Mouse (Mus musculus): ENCODE measurements around the gene Tmem167.
"Not testable (repeated sequence)": the region's sequence is repeated elsewhere in the genome, so short reads cannot be mapped to it uniquely, and the experiment has no call there.

Tmem167 gene

DNA sequence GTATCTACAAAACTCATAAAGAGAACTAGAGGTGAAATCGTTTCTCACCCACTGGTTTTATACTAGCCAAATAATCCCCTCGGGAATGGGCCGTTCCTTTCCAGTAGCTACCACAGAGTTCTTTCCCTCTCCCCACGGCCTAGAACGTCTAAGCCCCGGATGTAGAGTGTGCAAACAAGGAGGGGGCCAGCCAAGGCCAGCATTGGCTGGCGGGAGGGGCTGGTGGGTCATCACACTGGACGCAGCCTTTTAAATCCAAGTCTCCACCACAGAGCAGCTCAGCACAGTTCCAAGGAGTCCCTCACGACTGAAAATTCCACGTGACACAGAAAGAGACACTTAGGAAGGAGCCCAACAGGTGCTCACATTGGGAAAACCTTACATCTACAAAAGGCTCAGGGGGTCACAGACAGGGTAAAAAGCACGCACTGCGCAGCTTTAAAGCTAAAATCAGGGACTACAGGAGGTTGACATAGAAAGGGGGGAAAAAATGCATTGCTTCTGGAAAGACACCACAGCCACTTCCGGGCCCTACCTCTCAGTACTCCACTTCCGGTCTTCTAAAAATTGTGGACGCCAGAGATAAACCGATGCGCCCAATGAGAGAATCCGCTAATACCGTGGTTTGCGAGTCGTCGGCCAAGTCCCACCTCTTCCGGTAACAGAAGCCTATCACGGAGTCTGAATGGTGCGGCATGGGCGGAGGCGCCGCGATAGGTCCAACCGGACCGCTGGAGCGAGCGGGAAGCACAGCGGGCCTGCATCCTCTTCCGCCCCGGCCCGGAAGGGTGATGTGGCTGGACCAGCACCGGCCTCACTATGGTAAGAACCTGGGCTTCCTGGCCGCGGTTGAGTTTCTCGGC, at the start of gene Tmem167, which contains the start of gene Xrcc4:
Gene Tmem167, plus strand, starts transcription at position 162 of the 863 bp plus-strand sequence.
Gene Xrcc4, minus strand, starts transcription at position 647 of the 863 bp plus-strand sequence.
- peak; percentile 95 for DNase-seq (ENCODE audit: low read depth, low spot score)

- no peak for DNase-seq (ENCODE audit: low read depth, low spot score)
These were observed 49.3 kb upstream of the Tmem167 start for GRCm38 (mm10) chr13:90039613-90040012.

DNA sequence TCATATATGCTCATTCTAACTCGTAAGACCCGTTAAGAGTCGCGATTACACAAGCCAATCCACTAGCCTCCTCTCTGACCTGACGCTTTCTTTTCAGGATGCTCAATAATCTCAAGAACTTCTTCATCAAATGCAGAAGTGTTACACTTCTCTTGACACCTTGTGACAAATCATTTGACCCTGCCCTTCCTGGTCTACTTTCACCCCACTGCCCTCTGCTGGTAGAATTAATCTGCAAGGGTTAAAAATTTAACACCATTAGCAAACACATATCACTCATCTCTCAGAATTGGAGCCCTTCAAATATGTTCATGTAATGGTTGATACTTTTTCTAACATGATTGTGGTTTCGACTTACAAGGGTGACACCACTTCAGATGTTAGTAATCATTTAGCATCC, 37.2 kb upstream of the Tmem167 start:
- DNase-seq (ENCODE audit: low read depth, low spot score) = peak; percentile 30

DNA sequence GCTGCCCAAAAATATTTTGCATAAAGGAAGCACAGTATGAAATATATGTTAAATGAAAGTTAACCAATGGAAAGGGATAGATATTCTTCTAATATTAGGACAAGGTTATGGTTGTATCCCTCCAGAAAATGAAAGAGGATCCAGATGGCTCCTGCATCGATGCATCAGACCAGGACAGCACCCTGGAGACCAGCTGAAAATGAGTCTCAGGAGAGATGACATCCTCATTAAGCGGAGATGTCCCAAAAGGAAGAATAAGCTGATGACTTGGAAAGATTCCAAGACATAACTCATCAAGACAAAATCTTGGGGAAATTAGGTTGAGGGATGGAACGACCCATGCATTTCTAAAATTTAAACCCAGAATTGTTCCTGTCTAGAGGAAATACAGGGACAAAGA, 36.5 kb upstream of the Tmem167 start:
- no peak for DNase-seq (ENCODE audit: low read depth, low spot score)

DNA sequence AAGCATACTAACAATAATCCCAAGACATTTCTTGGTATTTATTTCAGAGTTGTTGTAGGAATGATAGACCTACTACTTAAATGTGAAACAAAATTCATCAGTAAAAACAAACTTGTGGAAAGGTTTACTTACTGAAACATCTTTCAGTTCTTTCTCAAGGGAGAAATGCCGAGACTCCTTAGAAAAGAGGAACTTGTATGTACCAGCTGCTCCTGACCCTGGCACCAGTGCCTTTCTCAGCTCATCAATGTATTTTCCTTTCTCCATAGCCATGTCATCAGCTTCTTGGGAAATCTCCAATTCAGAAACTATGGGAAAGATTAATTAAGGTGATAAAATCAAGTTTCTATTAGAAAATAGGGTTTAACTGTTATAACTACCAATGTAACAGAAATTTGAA, 27.0 kb upstream of the Tmem167 start:
- no peak for DNase-seq (ENCODE audit: low read depth, low spot score)

DNA sequence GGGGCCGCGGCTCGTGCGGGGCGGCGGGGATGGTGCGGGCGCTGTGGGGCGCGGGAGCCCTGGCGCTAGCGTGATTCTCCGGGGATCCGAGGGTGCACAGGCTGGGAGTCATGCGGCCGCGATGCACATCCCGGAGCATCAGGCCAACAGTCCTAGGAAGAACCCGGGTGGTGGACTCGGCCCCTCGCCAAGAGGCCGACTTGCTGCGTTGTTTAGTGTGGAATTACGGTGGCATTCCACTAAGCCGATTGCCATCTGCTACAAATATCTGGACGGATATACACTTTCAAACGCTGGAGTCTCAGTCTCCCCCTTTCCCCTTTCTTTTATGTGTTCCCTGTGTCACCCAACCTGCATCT, 881 bp downstream of the Tmem167 start:
- DNase-seq (ENCODE audit: low read depth, low spot score) = no peak

GRCm38 (mm10) chr13:90101514-90101913, 12.6 kb downstream of the Tmem167 start:
- no peak for DNase-seq (ENCODE audit: low read depth, low spot score)

DNA sequence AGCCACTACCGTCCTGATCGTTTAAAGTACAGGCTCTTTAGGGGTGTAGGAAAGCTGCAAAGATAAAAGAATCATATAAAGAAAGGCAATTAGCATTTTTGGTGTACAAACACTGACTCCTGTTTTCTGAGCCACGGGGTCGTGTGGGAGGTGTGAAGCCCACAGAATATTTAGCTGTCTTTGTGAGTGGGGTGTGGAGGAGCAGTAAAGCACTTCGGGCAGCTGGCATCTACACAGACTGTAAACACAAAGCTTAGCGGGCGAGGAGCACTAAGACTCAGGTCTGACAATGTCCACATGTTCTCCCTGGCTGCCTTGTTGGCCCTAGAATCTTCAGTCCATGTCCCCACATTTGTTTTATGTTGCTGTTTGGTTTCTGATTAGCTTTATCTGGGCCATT, 17.2 kb downstream of the Tmem167 start:
- no peak for DNase-seq (ENCODE audit: low read depth, low spot score)

DNA sequence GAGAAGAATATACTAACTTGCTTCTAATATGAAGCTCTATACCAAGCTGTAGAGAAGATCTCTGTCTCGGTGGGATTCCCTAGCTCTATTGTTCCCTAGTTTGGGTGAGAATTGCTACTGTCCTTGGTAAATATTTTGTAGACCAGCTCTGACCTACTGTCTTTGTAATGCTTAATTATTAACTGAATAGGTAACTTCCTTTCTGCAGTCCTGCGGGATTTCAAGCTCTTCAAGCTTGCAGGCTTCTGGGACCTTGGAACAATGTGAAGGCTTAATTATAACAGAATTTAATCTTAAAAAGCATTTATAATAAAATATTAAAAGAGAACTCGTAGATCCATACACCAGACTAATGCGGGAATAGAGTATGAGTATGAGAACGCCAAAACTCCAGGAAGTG, 19.8 kb downstream of the Tmem167 start:
- not testable (repeated sequence) for DNase-seq (ENCODE audit: low read depth, low spot score)

DNA sequence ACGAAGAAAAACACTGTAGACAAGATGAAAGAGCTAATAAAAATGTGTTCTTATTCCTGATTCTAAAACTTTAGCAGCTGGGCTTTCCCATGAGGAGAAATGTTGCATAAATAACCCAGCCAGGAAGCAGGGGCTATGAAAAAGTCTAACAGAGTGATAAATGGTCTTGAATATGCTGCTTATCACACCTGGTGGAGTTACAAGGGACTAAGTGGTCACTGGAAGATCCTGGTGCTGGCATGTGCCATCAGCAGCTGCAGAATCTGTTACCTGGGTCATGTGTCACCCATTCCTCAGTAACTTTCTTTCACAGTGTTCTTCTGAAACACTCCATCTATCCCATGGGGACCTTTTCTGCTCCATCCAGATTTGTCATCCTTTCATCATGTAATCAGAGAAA, 22.8 kb downstream of the Tmem167 start:
- no peak for DNase-seq (ENCODE audit: low read depth, low spot score)

DNA sequence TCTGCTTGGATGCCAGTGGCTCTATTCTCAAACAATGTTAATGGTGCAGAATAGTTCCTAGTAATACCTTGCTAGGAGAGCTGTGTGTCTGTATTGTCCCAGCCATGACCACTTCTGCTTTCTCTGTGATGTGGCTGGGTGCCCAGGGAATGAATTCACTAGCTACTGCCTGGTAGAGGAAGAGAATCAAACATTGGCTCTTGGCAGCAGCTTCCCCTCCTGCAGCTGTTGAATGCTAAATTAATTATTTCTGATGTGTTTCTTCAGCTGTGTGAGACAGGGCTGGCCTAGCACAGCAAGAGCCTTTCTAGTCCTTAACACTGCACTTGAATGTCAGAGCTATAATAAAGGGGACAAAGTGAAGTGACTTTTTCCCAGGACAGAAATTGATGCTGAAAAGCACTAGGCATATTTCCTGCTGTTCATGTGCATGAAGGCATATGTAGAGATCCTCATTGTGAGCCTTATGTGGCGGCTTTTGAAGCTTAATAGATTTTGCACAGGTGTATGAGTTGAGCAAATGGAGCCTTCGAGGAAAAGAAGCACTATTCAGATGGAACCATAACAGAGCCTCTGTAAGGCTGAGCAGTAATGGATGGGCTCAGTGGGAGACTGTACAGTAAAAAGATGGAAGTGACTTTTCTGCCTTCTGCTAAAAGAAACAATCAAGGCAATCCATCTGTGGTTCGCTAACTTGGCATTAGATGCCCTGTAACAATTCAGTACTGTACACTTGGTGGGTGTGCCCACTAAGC, 47.4 kb downstream of the Tmem167 start:
- no peak for DNase-seq (ENCODE audit: low read depth, low spot score)

- no peak for DNase-seq (ENCODE audit: low read depth, low spot score)
These were observed 52.8 kb downstream of the Tmem167 start for GRCm38 (mm10) chr13:90141681-90142080.

GRCm38 (mm10) chr13:90143245-90143644, 54.3 kb downstream of the Tmem167 start:
- DNase-seq (ENCODE audit: low read depth, low spot score) = no peak

DNA sequence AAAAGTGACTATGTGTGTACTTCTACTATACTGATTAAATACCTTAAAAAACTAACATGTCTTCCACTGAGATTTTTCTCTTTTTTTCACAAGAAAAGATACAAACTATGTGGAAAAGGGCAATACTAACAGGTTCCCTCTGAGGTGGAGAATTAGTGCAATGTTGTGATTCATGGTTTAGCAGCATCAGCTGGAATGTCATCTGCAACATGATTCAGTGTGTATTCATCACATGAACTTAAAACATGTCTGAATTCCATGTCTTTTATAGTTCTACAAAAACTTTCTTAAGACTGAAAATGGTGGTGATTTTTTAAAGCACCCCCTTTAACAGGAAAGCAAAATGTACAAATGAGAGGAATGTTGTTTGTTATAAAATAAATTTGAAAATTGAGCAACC, 63.0 kb downstream of the Tmem167 start:
- no peak for DNase-seq (ENCODE audit: low read depth, low spot score)

- no peak for DNase-seq (ENCODE audit: low read depth, low spot score)
These were observed 63.8 kb downstream of the Tmem167 start for GRCm38 (mm10) chr13:90152536-90153273.

GRCm38 (mm10) chr13:90164147-90164546, 75.2 kb downstream of the Tmem167 start:
- no peak for DNase-seq (ENCODE audit: low read depth, low spot score)

GRCm38 (mm10) chr13:90167044-90167443, 78.1 kb downstream of the Tmem167 start:
- DNase-seq (ENCODE audit: low read depth, low spot score) = no peak

- no peak for DNase-seq (ENCODE audit: low read depth, low spot score)
These were observed 81.3 kb downstream of the Tmem167 start for GRCm38 (mm10) chr13:90170100-90170781.

- DNase-seq (ENCODE audit: low read depth, low spot score) = no peak
These were observed 81.9 kb downstream of the Tmem167 start for GRCm38 (mm10) chr13:90170782-90171179.

DNA sequence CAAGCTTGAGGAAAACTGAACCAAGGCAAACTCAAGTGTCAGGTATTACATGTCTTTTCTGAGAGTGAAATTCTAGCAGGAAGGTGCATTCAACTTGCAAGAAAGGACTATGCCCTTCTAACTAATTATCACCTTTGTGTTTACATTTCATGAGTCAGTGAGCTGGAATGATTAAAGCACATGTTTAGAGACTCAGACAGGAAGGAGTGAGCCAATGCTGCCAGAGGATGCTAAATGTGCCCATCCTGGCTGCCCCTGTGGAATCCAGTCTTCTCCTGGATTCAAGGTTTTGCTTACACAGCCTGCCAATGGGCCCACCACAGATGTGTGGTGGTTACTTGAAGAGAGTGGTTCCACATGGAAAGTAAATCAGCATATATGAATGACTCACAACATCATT, 82.5 kb downstream of the Tmem167 start:
- no peak for DNase-seq (ENCODE audit: low read depth, low spot score)

GRCm38 (mm10) chr13:90175662-90176061, 86.7 kb downstream of the Tmem167 start:
- no peak for DNase-seq (ENCODE audit: low read depth, low spot score)

DNA sequence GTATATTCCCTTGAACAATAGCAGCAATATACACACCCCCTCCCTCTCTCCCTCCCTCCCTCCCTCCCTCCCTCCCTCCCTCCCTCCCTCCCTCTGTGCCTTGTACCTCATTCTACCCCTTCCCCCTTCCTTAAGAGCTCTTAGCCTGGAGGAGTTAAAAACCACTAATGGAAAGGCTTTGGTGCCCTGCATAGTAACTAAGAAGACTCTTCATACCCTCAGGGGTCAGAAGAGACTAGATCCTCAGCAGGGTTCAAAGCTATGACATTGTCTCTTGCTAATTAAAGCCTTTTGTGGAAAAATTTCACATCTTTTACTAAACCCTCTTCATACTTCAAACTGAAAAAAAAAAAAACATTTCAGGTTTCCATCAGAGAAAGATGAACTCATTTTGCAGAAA, 93.3 kb downstream of the Tmem167 start:
- DNase-seq (ENCODE audit: low read depth, low spot score) = no peak
